Mouse (Mus musculus) testis, adult 2 months (tissue): ENCODE results near the gene Zscan26.

Source experiments
- CTCF ChIP-seq: fragments of 200-500 bp; IDR thresholded peaks from 2 replicates; pipeline ENCODE4 v1.5.1; 2012; ENCODE audit warnings: low read depth, mild to moderate bottlenecking, inconsistent platforms, low read length, moderate library complexity; ENCODE audit not compliant: control insufficient read depth, insufficient read depth, insufficient replicate concordance
- POLR2A ChIP-seq: fragments of 200-500 bp; IDR thresholded peaks from 2 replicates; pipeline ENCODE4 v1.6.1; 2012; ENCODE audit warnings: low read depth, mild to moderate bottlenecking, inconsistent platforms, low read length, moderate library complexity; ENCODE audit not compliant: control insufficient read depth

DNA sequence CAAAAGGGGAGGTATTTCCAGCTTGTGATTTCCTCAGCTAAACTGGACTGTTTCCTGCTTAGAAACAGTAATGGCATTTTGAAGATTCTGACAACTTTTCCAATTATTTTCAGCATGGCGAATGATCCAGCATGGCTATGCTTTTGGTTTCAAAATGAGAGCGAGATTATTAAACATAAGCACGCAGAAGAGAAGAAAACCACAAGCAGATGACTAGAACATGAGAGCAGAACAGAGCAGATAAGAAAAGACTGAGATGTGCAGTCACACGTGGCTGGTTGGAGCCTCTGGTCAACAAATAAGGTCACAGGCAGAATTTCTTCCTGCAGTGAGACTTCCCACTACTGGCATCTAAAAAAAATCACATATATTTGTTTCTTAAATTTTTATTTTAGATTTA is 38.3 kb downstream of the Zscan26 start:
- no peak for TF ChIP-seq CTCF
- TF ChIP-seq POLR2A = no peak
